Mouse (Mus musculus): ENCODE data around the gene Clk2. TPM values are rescaled to one million over a fixed set of nuclear protein-coding genes. Genes with fewer than 3 reads are reported as not detected.
"Not testable (repeated sequence)": the region's sequence is repeated elsewhere in the genome, so short reads cannot be mapped to it uniquely, and the experiment has no call there.

Clk2 gene
- polyA plus RNA-seq, 1 experiment from 2014 or later = 21.2 TPM

- Histone ChIP-seq H3K9ac (no peak overlapping the region), H3K27me3 (replicated peaks) (no peaks in the 10 kb centered on the region; the same call in 1 of the 2 replicates), H3K36me3 (no peaks in the 10 kb centered on the region), H3K4me2 (replicated peaks) (no peak overlapping the region), H3K27ac (no peak overlapping the region), H3K4me1 (replicated peaks) (peaks cover 7% of the 10 kb centered on the region; the same call in 1 of the 2 replicates), H3K4me3 (replicated peaks) (no peak overlapping the region), H3K9me3 (no peaks in the 10 kb centered on the region)
- 81% methylated on average over 10 of the region's 10 CpGs for WGBS
- no peak for ATAC-seq
These were observed 19.8 kb upstream of the Clk2 start for GRCm38 (mm10) chr3:89144821-89145220.

GRCm38 (mm10) chr3:89145566-89145965 is 19.0 kb upstream of the Clk2 start:
- Histone ChIP-seq H3K4me1 (replicated peaks) (peaks cover 7% of the 10 kb centered on the region; the same call in 1 of the 2 replicates), H3K9me3 (no peaks in the 10 kb centered on the region), H3K27ac (no peak overlapping the region), H3K36me3 (no peaks in the 10 kb centered on the region), H3K27me3 (replicated peaks) (no peaks in the 10 kb centered on the region; the same call in 1 of the 2 replicates), H3K4me3 (replicated peaks) (no peak overlapping the region), H3K4me2 (replicated peaks) (no peak overlapping the region), H3K9ac (no peak overlapping the region)
- no peak for ATAC-seq
- WGBS = 56% methylated on average over 8 of the region's 8 CpGs

GRCm38 (mm10) chr3:89147101-89147978 is 17.3 kb upstream of the Clk2 start:
- H3K36me3 ChIP-seq = no peaks in the 10 kb centered on the region
- no peaks in the 10 kb centered on the region for H3K9me3 ChIP-seq
- no peak overlapping the region for H3K27ac ChIP-seq
- WGBS = 24% methylated on average over 26 of the region's 26 CpGs
- H3K4me2 ChIP-seq (replicated peaks) = peak overlapping the region; percentile 79
- H3K27me3 ChIP-seq (replicated peaks) = no peaks in the 10 kb centered on the region; the same call in none of the 2 replicates
- ATAC-seq = peak; percentile 95
- peak overlapping the region; percentile 29 for H3K4me3 ChIP-seq (replicated peaks)
- peak overlapping the region; percentile 42 for H3K9ac ChIP-seq
- H3K4me1 ChIP-seq (replicated peaks) = peaks cover 7% of the 10 kb centered on the region; the same call in 1 of the 2 replicates

- Histone ChIP-seq H3K4me1 (replicated peaks) (peaks cover 7% of the 10 kb centered on the region; the same call in 1 of the 2 replicates), H3K9me3 (no peaks in the 10 kb centered on the region), H3K27me3 (replicated peaks) (no peaks in the 10 kb centered on the region; the same call in none of the 2 replicates), H3K36me3 (no peaks in the 10 kb centered on the region), H3K27ac (no peak overlapping the region), H3K4me3 (replicated peaks) (peak overlapping the region; percentile 29), H3K4me2 (replicated peaks) (peak overlapping the region; percentile 79), H3K9ac (peak overlapping the region; percentile 42)
- 10% methylated on average over 15 of the region's 15 CpGs for WGBS
- peak; percentile 67 for ATAC-seq
These were observed 16.6 kb upstream of the Clk2 start for GRCm38 (mm10) chr3:89147979-89148311.

GRCm38 (mm10) chr3:89148567-89148966 is 16.0 kb upstream of the Clk2 start:
- H3K9ac ChIP-seq = no peak overlapping the region
- peaks cover 7% of the 10 kb centered on the region; the same call in 1 of the 2 replicates for H3K4me1 ChIP-seq (replicated peaks)
- peak overlapping the region; percentile 79; the same call in 1 of the 2 replicates for H3K4me2 ChIP-seq (replicated peaks)
- no peak overlapping the region for H3K4me3 ChIP-seq (replicated peaks)
- H3K27ac ChIP-seq = no peak overlapping the region
- no peak for ATAC-seq
- WGBS = 61% methylated on average over 14 of the region's 14 CpGs
- no peaks in the 10 kb centered on the region for H3K36me3 ChIP-seq
- H3K9me3 ChIP-seq = no peaks in the 10 kb centered on the region
- no peaks in the 10 kb centered on the region; the same call in none of the 2 replicates for H3K27me3 ChIP-seq (replicated peaks)

- Histone ChIP-seq H3K27ac (no peak overlapping the region), H3K4me1 (replicated peaks) (peaks cover 7% of the 10 kb centered on the region; the same call in 1 of the 2 replicates)
These were observed 12.3 kb upstream of the Clk2 start for GRCm38 (mm10) chr3:89152084-89152835.

GRCm38 (mm10) chr3:89156951-89157350 is 7.6 kb upstream of the Clk2 start:
- Histone ChIP-seq H3K4me3 (replicated peaks) (no peak overlapping the region), H3K27me3 (replicated peaks) (no peaks in the 10 kb centered on the region), H3K4me2 (replicated peaks) (no peak overlapping the region), H3K36me3 (no peaks in the 10 kb centered on the region), H3K9me3 (no peaks in the 10 kb centered on the region), H3K27ac (no peak overlapping the region), H3K4me1 (replicated peaks) (peaks cover 15% of the 10 kb centered on the region), H3K9ac (no peak overlapping the region)
- ATAC-seq = no peak
- 85% methylated on average over 8 of the region's 8 CpGs for WGBS

More at GRCm38 (mm10) chr3:89152084-89152835, 12.3 kb upstream of the Clk2 start:
- H3K9me3 ChIP-seq = no peaks in the 10 kb centered on the region
- no peak overlapping the region for H3K4me3 ChIP-seq (replicated peaks)
- H3K27me3 ChIP-seq (replicated peaks) = no peaks in the 10 kb centered on the region; the same call in none of the 2 replicates
- H3K36me3 ChIP-seq = no peaks in the 10 kb centered on the region
- no peak overlapping the region for H3K9ac ChIP-seq
- ATAC-seq = no peak
- no peak overlapping the region for H3K4me2 ChIP-seq (replicated peaks)
- 43% methylated on average over 17 of the region's 17 CpGs for WGBS

- peaks cover 15% of the 10 kb centered on the region for H3K4me1 ChIP-seq (replicated peaks)
- 23% methylated on average over 7 of the region's 7 CpGs for WGBS
These were observed 5.9 kb upstream of the Clk2 start for GRCm38 (mm10) chr3:89158651-89159050.

GRCm38 (mm10) chr3:89159211-89159610 is 5.4 kb upstream of the Clk2 start:
- WGBS = 2% methylated on average over 13 of the region's 13 CpGs
- H3K4me1 ChIP-seq (replicated peaks) = peaks cover 20% of the 10 kb centered on the region
- H3K4me2 ChIP-seq (replicated peaks) = peak overlapping the region; percentile 100
- H3K9me3 ChIP-seq = no peaks in the 10 kb centered on the region
- H3K27ac ChIP-seq = no peak overlapping the region
- no peak overlapping the region for H3K9ac ChIP-seq
- peak; percentile 39 for ATAC-seq
- peak overlapping the region; percentile 63 for H3K4me3 ChIP-seq (replicated peaks)
- no peaks in the 10 kb centered on the region for H3K36me3 ChIP-seq
- H3K27me3 ChIP-seq (replicated peaks) = no peaks in the 10 kb centered on the region

More at GRCm38 (mm10) chr3:89158651-89159050, 5.9 kb upstream of the Clk2 start:
- H3K4me3 ChIP-seq (replicated peaks) = no peak overlapping the region
- H3K4me2 ChIP-seq (replicated peaks) = peak overlapping the region; percentile 100
- H3K27ac ChIP-seq = no peak overlapping the region
- no peaks in the 10 kb centered on the region for H3K27me3 ChIP-seq (replicated peaks)
- H3K9ac ChIP-seq = no peak overlapping the region
- no peak for ATAC-seq
- H3K9me3 ChIP-seq = no peaks in the 10 kb centered on the region
- no peaks in the 10 kb centered on the region for H3K36me3 ChIP-seq

GRCm38 (mm10) chr3:89159616-89160344 is 4.8 kb upstream of the Clk2 start, which contains the start of gene Hcn3:
TSS of gene Hcn3 (minus strand) at chr3:89160196.
- under 1% methylated on average over 66 of the region's 66 CpGs for WGBS
- H3K4me2 ChIP-seq (replicated peaks) = peak within 1 kb of the TSS; percentile 100
- peak; percentile 72 for ATAC-seq

GRCm38 (mm10) chr3:89161207-89161606 is 3.4 kb upstream of the Clk2 start:
- H3K9me3 ChIP-seq; H3K4me2 ChIP-seq (replicated peaks); H3K27me3 ChIP-seq (replicated peaks); H3K9ac ChIP-seq; H3K27ac ChIP-seq; H3K4me3 ChIP-seq (replicated peaks); ATAC-seq; H3K36me3 ChIP-seq: not testable (repeated sequence)
- H3K4me1 ChIP-seq (replicated peaks) = peaks cover 28% of the 10 kb centered on the region

More at GRCm38 (mm10) chr3:89159616-89160344, 4.8 kb upstream of the Clk2 start, which contains the start of gene Hcn3:
- no peaks in the 10 kb centered on the region for H3K27me3 ChIP-seq (replicated peaks)
- peaks cover 20% of the 10 kb centered on the region for H3K4me1 ChIP-seq (replicated peaks)
- H3K4me3 ChIP-seq (replicated peaks) = peak within 1 kb of the TSS; percentile 63
- H3K36me3 ChIP-seq = no peaks in the 10 kb centered on the region
- no peaks in the 10 kb centered on the region for H3K9me3 ChIP-seq
- no peak within 1 kb of the TSS for H3K27ac ChIP-seq
- peak within 1 kb of the TSS; percentile 47 for H3K9ac ChIP-seq

All from intestine, embryonic 15.5 days (tissue).